Mouse (Mus musculus): ENCODE data around the gene Zfp326. TPM values are rescaled to one million over a fixed set of nuclear protein-coding genes. Genes with fewer than 3 reads are reported as not detected.

The Zfp326 gene
- total RNA-seq, 2 experiments from 2014 or later, result 27.9 to 32.0 TPM

DNA sequence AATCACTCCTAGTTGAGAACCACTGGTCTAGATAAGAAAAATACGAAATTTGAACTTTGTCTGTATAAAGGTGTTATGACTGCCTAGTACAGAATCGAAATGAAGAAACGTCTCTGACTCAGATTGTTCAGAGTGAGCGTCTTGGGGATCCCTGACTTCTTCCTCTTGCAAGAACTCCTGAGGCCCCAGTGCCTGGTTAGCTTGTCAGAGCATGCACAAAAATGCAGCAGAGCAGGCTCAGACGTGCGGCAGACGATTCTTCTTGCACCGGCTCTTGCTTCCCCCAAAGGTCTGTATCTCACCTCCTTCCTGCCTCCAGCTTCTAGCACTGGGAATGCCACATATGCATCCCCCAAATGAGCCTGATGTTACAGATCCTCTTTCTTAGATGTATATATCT lies 48.0 kb downstream of the Zfp326 start:
- intact Hi-C loops (cut with DNase I), result no loop called here
- DNase-seq (ENCODE audit: low spot score in 2 of 2), result no peak

DNA sequence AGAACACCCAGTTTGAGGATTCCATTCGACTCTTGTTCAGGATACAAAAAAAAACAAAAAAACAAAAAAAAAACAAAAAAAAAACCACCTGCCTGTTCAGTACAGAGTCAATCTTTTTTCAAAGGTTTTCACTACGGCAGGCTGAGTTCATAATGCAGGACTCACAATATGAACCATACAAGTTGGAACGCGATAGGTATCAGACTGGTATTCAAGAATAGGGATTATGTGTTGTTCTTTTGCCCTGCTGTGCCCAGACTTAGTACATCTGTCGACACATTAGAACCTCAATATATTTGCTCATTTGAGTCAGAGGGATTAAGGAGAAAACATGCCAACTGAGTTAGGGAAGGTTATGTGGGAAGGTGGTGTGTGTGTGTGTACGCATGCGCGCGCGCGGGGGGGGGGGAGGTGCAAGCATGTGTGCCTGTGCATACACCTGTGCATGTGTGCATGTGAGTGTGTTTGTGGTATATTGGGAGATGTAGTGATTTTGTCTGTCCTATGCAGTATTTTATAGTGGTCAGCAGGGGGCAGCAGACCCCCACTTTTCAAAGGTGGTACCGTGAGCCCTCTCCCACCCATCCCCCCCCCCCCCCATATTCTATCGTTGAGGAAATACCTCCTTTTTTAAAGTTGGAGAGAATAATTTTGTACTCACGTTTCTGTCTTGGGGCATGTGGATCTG lies 49.3 kb downstream of the Zfp326 start:
- intact Hi-C loops (cut with DNase I), result no loop called here
- no peak for DNase-seq (ENCODE audit: low spot score in 2 of 2)

DNA sequence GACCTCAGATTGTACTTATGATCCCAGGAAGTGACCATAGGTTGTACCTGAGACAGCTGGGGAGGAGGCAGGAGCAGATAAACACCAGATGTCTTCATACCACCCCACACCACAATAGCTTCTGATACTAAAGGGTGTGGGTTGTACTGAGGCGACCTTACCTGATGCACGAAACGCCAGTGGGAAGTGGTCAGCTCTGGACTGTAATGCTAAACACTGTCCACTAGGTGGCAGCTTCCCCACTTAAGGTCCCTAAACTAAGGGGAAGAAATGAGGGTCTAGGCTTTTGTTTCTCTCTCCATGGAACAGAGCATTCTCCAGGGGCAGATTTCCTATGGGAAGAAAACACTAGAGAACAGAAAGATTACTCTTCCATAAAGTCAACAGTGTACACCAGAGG lies 53.9 kb downstream of the Zfp326 start:
- no peak for DNase-seq (ENCODE audit: low spot score in 2 of 2)
- intact Hi-C loops (cut with DNase I), result no loop called here

DNA sequence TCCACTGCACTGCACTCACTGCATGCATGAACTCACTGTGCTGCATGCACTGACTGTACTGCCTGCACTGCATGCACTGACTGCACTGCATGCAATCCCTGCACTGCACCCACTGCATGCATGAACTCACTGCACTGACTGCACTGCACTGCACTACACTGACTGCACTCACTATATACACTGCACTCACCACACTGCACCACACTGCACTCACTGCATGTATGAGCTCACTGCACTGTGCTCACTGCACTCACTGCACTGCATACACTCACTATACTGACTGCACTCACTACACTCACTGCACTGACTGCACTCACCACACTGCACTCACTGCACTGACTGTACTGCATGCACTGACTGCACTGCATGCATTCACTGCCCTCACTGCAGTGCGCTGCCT lies 56.0 kb downstream of the Zfp326 start:
- no peak for DNase-seq (ENCODE audit: low spot score in 2 of 2)
- intact Hi-C loops (cut with DNase I), result no loop called here

DNA sequence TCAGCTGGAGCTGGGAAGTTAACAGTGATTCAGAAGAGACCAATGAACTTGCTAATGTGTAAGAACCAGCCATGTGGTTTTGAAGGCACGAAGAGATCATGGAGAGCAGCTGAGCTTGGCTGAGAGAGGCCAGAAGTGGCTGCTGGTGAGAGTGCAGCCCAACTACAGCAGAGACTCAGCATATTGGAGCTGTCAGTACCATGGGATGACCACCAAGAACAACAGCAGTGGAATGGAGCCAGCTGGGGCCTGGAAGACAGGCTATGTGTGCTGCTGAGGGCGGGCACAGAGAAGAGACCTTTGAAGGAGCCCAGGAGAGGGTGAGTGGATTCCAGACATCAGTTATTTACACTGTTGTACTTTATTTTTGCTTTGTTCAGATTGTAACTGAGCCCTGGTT lies 65.6 kb downstream of the Zfp326 start:
- no peak for DNase-seq (ENCODE audit: low spot score in 2 of 2)
- intact Hi-C loops (cut with DNase I), result no loop called here

Other genes with a start within 250 kb of the Zfp326 start
- gene Lrrc8d, start 176.6 kb upstream of the Zfp326 start, total RNA-seq (2021), result 10 to 100 TPM; 38.7 to 39.1 TPM

Measured in left cerebral cortex, postnatal 36 days (tissue).